Mouse (Mus musculus) brain, embryonic 14.5 days (tissue): ENCODE measurements at regions not wholly inside any gene's neighbourhood (a gene's known extent, or its start where the extent isn't known, plus 50 kb on each side); places are given as distances from the start of the nearest gene placed in this dataset.

Experiments used
- CTCF ChIP-seq: fragments of 200-500 bp; IDR thresholded peaks from 2 replicates; pipeline ENCODE4 v1.5.1; 2012; ENCODE audit warnings: inconsistent platforms, mild to moderate bottlenecking, moderate library complexity, borderline replicate concordance; ENCODE audit not compliant: insufficient read depth, insufficient read length; ENCODE audit errors: extremely low read depth
- POLR2A ChIP-seq: fragments of 200-500 bp; IDR thresholded peaks from 2 replicates; pipeline ENCODE4 v1.6.1; 2012; ENCODE audit warnings: mild to moderate bottlenecking, inconsistent platforms, borderline replicate concordance; ENCODE audit not compliant: poor library complexity, insufficient read depth, insufficient read length, severe bottlenecking; ENCODE audit errors: extremely low read depth

- TF ChIP-seq CTCF (no peak), POLR2A (no peak)
Observed at GRCm38 (mm10) chr3:49840448-49841156, 83.5 kb upstream of the Pcdh18 start.
